Mouse (Mus musculus): ENCODE data around the gene Rab34.

DNA sequence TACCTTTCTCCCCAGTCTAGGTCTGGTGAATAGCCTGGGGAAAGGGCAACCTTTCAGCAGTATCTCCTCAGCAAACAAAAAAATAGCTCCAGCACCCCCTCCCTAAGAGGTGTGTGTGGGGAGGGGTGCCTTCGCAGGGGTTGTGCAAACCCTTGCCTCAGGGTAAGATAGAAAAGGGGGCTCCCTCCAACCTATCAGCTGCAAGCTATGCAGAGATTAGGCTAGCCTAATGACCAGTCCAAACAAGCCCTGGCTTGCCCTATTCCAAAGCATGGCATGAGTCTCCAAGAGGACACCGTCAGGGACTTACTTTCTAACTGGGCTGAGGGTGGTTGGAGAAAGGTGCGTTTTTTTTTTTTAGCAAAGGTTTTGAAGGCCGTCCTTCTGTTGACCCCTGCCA, 22.1 kb upstream of the Rab34 start:
- no peak for TF ChIP-seq CTCF (conservative IDR thresholded peaks at IDR 0.05; ENCODE audit: low read length)
- no peak for TF ChIP-seq POU5F1 (IDR thresholded peaks at IDR 0.05; ENCODE audit: borderline replicate concordance, low read length)

Measured in E14TG2a.4 (cell line).